Mouse (Mus musculus) ES-E14 (cell line): ENCODE measurements at regions not wholly inside any gene's neighbourhood (a gene's known extent, or its start where the extent isn't known, plus 50 kb on each side); places are given as distances from the start of the nearest gene placed in this dataset.

Source experiments
- DNase-seq: peaks from one replicate; pipeline ENCODE4 v3.0.0-alpha.2; 2013; ENCODE audit warnings: low read depth, low spot score
- H3K27ac ChIP-seq: 2 replicates; pipeline ENCODE4 v1.5.1; 2012; ENCODE audit warnings: low read depth, mild to moderate bottlenecking, low read length, moderate library complexity, mixed read lengths; ENCODE audit not compliant: poor library complexity, insufficient read depth, severe bottlenecking
- H3K36me3 ChIP-seq: 2 replicates; pipeline ENCODE4 v1.6.1; 2012; ENCODE audit warnings: mild to moderate bottlenecking, low read length, moderate library complexity, mixed read lengths; ENCODE audit not compliant: control insufficient read depth, poor library complexity, insufficient read depth, severe bottlenecking
- H3K4me1 ChIP-seq, 2 experiments: fragments of 150-350 bp in 1 of 2; sonication (generic) in 1 of 2; 2 replicates each; pipeline ENCODE4 v1.6.1; 2012; ENCODE audit warnings: low read length in 2 of 2, mild to moderate bottlenecking in 1 of 2, mixed read lengths in 1 of 2; ENCODE audit not compliant: control insufficient read depth in 2 of 2, insufficient read depth in 2 of 2, poor library complexity in 1 of 2
- H3K4me3 ChIP-seq, 2 experiments: fragments of 150-350 bp in 1 of 2; sonication (generic) in 1 of 2; 2 replicates each; pipeline ENCODE4 v1.5.1; 2012; ENCODE audit warnings: low read length in 2 of 2, low read depth in 1 of 2, mild to moderate bottlenecking in 1 of 2, mixed read lengths in 1 of 2; ENCODE audit not compliant: insufficient read depth in 1 of 2, poor library complexity in 1 of 2, severe bottlenecking in 1 of 2
- H3K9ac ChIP-seq: 2 replicates; pipeline ENCODE4 v1.6.1; 2012; ENCODE audit warnings: low read depth, mild to moderate bottlenecking, low read length, mixed read lengths; ENCODE audit not compliant: poor library complexity, insufficient read depth, severe bottlenecking
- H3K9me3 ChIP-seq: fragments of 150-350 bp; sonication (generic); 2 replicates; pipeline ENCODE4 v1.6.1; 2012; ENCODE audit warnings: low read depth, mild to moderate bottlenecking, low read length; ENCODE audit not compliant: control insufficient read depth, insufficient read depth
- CHD2 ChIP-seq: IDR thresholded peaks from 2 replicates; pipeline ENCODE4 v1.6.1; 2014; ENCODE audit warnings: mild to moderate bottlenecking, low read depth, low read length, inconsistent platforms
- HCFC1 ChIP-seq: IDR thresholded peaks from 2 replicates; pipeline ENCODE4 v1.6.1; 2012; ENCODE audit warnings: low read length, inconsistent platforms, borderline replicate concordance; ENCODE audit not compliant: insufficient read depth
- MAFK ChIP-seq: IDR thresholded peaks from 2 replicates; pipeline ENCODE4 v1.6.1; 2014; ENCODE audit warnings: mild to moderate bottlenecking, low read depth, low read length, inconsistent platforms; ENCODE audit not compliant: insufficient read depth
- ZC3H11A ChIP-seq: IDR thresholded peaks from 2 replicates; pipeline ENCODE4 v1.6.1; 2012; ENCODE audit warnings: low read depth, mild to moderate bottlenecking, inconsistent platforms, low read length, borderline replicate concordance
- ZNF384 ChIP-seq: IDR thresholded peaks from 2 replicates; pipeline ENCODE4 v1.6.1; 2012; ENCODE audit warnings: low read depth, low read length, inconsistent platforms
- in situ Hi-C, 2 experiments: fragments of 600-800 bp; cut with MboI; formaldehyde crosslinking; loops; one replicate each; pipeline ENCODE4 v1.15.1; 2025; ENCODE audit warnings: low sequenced_read_pairs in 2 of 2, inconsistent platforms in 1 of 2; ENCODE audit not compliant: unreplicated experiment in 2 of 2

- no peak overlapping the region for H3K9ac ChIP-seq
- in situ Hi-C loops, result no loop called here
- H3K9me3 ChIP-seq, result no peaks in the 10 kb centered on the region
- no peak for TF ChIP-seq MAFK
- no peak for TF ChIP-seq HCFC1
- no peak for TF ChIP-seq ZC3H11A
- TF ChIP-seq CHD2, result no peak
- TF ChIP-seq ZNF384, result no peak
- H3K27ac ChIP-seq, result no peak overlapping the region
- no peaks in the 10 kb centered on the region for H3K4me1 ChIP-seq
- H3K36me3 ChIP-seq, result no peaks in the 10 kb centered on the region
- DNase-seq, result no peak
- H3K4me3 ChIP-seq, result no peak overlapping the region
These were observed 258.3 kb downstream of the H2afb1 start for GRCm38 (mm10) chrX:117272809-117273208.

DNA sequence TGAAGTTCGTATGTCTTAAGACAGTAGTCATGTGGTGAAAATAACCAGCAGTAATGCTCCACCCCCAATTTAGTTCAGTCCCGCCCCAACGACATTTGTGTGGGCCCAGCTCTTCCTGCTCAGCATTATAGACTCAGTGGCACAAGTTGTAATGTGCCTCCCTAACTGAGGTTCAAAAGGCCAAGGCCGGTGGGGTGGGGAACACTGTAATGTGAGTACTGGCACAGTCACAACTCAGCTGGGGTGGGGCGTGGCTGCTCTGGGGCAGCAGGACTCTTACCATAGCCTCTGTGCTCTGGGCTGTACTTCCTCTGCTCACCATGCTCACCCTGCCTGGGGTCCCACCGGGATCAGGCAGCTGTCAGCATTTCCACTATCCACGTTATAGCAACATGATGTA, 283.9 kb downstream of the H2afb1 start:
- peaks cover 0 to 5% of the 10 kb centered on the region in 2 experiments; a peak in 2 of 4 replicates for H3K4me1 ChIP-seq
- in situ Hi-C loops, result no loop called here
- TF ChIP-seq ZC3H11A (no peak), MAFK (no peak), ZNF384 (no peak), HCFC1 (no peak), CHD2 (no peak)
- H3K27ac ChIP-seq, result peak overlapping the region; percentile 90; the same call in 1 of the 2 replicates
- H3K9ac ChIP-seq, result no peak overlapping the region
- H3K4me3 ChIP-seq, result no peak overlapping the region
- DNase-seq, result no peak
- H3K36me3 ChIP-seq, result no peaks in the 10 kb centered on the region
- no peaks in the 10 kb centered on the region for H3K9me3 ChIP-seq

- no peak for DNase-seq
- no peak overlapping the region for H3K9ac ChIP-seq
- no peaks in the 10 kb centered on the region for H3K9me3 ChIP-seq
- H3K36me3 ChIP-seq, result no peaks in the 10 kb centered on the region
- no peak overlapping the region for H3K4me3 ChIP-seq
- TF ChIP-seq HCFC1, result no peak
- TF ChIP-seq ZC3H11A, result no peak
- peak; percentile 95 for TF ChIP-seq ZNF384
- TF ChIP-seq CHD2, result no peak
- no peak for TF ChIP-seq MAFK
- in situ Hi-C loops, result no loop called here
- peaks cover 0 to 5% of the 10 kb centered on the region in 2 experiments; a peak in 2 of 4 replicates for H3K4me1 ChIP-seq
- peak overlapping the region; percentile 47; the same call in 1 of the 2 replicates for H3K27ac ChIP-seq
These were observed 285.2 kb downstream of the H2afb1 start for GRCm38 (mm10) chrX:117299697-117300192.
